Mouse (Mus musculus) brown adipose tissue, adult 24 weeks (tissue): ENCODE results near the gene Dnajc24. TPM values are rescaled to one million over a fixed set of nuclear protein-coding genes. Genes with fewer than 3 reads are reported as not detected.

Experiments used
- H3K27ac ChIP-seq: fragments of 200-500 bp; replicated peaks from 2 replicates; pipeline ENCODE4 v1.5.1; 2012; ENCODE audit warnings: low read depth, mild to moderate bottlenecking, low read length
- H3K4me1 ChIP-seq: fragments of 200-500 bp; 2 replicates; pipeline ENCODE4 v1.6.1; 2012; ENCODE audit warnings: low read length, mixed read lengths; ENCODE audit not compliant: control insufficient read depth, insufficient read depth, insufficient read length
- H3K4me3 ChIP-seq: fragments of 200-500 bp; 2 replicates; pipeline ENCODE4 v1.5.1; 2012; ENCODE audit warnings: low read depth, mild to moderate bottlenecking, low read length, moderate library complexity; ENCODE audit not compliant: insufficient read depth
- polyA plus RNA-seq: library from polyadenylated mRNA; stranded (reverse); fragments of >200 nt; gene quantifications from 2 replicates; pipeline ENCODE4 v1.2.4, GENCODE M21; 2012; ENCODE audit not compliant: missing spikeins, insufficient read depth, insufficient read length

Gene Dnajc24
- 26.6 and 33.0 TPM in 2 replicates for polyA plus RNA-seq

GRCm38 (mm10) chr2:106002835-106003739 is at the start of gene Dnajc24:
Gene Dnajc24 (minus strand): TSS chr2:106003549.
- peak within 1 kb of the TSS; percentile 97 for H3K4me3 ChIP-seq
- no peaks in the 10 kb centered on the region; the same call in 1 of the 2 replicates for H3K4me1 ChIP-seq
- H3K27ac ChIP-seq: 0 out of 2 replicates have a peak within 1 kb of the TSS, but pooled peaks have one; percentile 35

DNA sequence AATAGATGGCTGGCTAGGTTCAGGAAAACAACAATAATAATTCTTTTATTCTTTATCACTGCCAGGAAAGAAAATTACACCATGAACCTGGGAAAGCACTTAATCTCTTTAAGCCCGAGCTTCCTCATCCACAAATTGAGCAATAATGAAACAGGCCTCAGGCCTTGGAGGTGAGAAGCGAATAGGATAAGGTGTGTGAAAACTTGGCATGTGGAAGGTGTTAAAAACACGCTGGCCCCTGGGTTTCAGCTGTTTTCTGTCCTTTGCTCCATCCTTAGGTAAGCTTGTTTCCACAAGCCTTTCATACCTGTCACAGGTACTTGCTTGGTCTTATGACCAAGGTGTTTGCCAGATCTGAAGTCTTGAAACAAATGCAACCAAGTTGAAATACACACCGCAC is 43.3 kb upstream of the Dnajc24 start:
- H3K4me3 ChIP-seq: no peak overlapping the region
- no peak overlapping the region for H3K27ac ChIP-seq
- H3K4me1 ChIP-seq: no peaks in the 10 kb centered on the region

DNA sequence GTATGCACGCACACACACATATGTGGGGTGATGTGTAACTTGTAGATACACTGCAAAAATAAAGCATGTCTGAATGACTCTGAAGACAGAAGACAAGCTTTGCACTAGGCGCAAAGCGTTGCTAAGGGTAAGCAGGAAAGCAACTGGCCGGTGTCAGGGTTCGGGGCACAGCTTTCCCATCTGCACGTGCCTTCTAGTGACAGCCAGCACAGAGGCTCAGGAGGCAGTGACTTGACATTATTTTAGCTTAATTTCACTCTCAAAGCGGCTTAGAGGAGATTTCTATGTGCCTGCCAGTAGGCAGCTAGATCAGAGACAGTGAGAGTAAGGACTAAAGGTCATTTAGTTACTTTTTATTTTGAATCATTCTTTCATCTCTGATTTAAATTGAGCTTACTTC is 39.1 kb upstream of the Dnajc24 start:
- H3K4me1 ChIP-seq: no peaks in the 10 kb centered on the region
- no peak overlapping the region for H3K4me3 ChIP-seq
- H3K27ac ChIP-seq: no peak overlapping the region

DNA sequence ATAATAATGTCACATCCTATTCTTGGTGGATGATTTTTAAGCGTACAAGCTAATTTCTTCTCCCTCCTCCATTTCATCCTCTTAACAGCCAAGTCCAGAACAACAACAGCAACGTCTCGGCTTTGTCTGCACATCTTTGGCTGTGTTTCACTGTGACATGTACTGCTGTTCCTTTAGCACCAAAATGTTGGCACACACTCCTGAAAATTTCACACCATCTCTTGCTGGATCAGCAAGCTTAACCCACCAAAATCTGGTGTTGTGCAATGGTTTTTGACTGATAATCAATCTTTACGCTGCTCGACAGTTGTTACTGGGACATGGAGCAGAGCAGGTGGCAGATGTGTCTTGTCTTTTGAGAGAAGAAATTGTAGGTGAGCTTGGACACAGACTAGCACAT is 38.6 kb upstream of the Dnajc24 start:
- H3K27ac ChIP-seq: no peak overlapping the region
- no peak overlapping the region for H3K4me3 ChIP-seq
- no peaks in the 10 kb centered on the region for H3K4me1 ChIP-seq

GRCm38 (mm10) chr2:106038286-106038685 is 34.9 kb upstream of the Dnajc24 start:
- Histone ChIP-seq H3K27ac (no peak overlapping the region), H3K4me1 (no peaks in the 10 kb centered on the region)

GRCm38 (mm10) chr2:106024895-106025294 is 21.5 kb upstream of the Dnajc24 start:
- H3K27ac ChIP-seq: no peak overlapping the region
- H3K4me3 ChIP-seq: no peak overlapping the region
- no peaks in the 10 kb centered on the region for H3K4me1 ChIP-seq

More at GRCm38 (mm10) chr2:106038286-106038685, 34.9 kb upstream of the Dnajc24 start:
- H3K4me3 ChIP-seq: no peak overlapping the region

- no peak overlapping the region for H3K27ac ChIP-seq
- H3K4me1 ChIP-seq: no peaks in the 10 kb centered on the region
- H3K4me3 ChIP-seq: no peak overlapping the region
These were observed 5.1 kb upstream of the Dnajc24 start for GRCm38 (mm10) chr2:106008415-106008814.

DNA sequence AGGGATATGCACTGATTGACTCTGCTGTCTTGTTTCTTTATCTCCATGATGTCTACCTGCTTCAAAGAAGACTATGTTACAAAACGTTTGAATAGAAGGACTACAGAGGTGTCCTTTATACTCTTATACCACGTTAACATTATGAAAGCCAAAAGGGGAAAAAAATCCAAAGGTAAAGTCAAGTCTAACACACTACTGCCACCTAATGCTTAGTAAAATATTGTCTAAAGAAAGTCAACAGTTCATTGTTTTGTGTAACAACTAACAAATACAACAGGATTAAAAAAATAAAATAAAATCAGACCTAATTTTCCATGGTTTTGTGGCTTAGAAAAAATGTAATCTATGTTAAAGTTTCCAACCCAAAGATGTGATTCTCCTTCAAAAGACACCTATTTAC is 15.3 kb downstream of the Dnajc24 start:
- Histone ChIP-seq H3K4me3 (no peak overlapping the region), H3K27ac (no peak overlapping the region), H3K4me1 (no peaks in the 10 kb centered on the region)

GRCm38 (mm10) chr2:105987131-105987530 is 16.2 kb downstream of the Dnajc24 start:
- no peak overlapping the region for H3K27ac ChIP-seq
- H3K4me3 ChIP-seq: no peak overlapping the region
- no peaks in the 10 kb centered on the region for H3K4me1 ChIP-seq

- Histone ChIP-seq H3K4me3 (no peak overlapping the region), H3K4me1 (no peaks in the 10 kb centered on the region), H3K27ac (no peak overlapping the region)
These were observed 18.1 kb downstream of the Dnajc24 start for GRCm38 (mm10) chr2:105985206-105985605.

- H3K27ac ChIP-seq: no peak overlapping the region
- H3K4me3 ChIP-seq: no peak overlapping the region
- H3K4me1 ChIP-seq: no peaks in the 10 kb centered on the region
These were observed 25.3 kb downstream of the Dnajc24 start for GRCm38 (mm10) chr2:105978065-105978464.

DNA sequence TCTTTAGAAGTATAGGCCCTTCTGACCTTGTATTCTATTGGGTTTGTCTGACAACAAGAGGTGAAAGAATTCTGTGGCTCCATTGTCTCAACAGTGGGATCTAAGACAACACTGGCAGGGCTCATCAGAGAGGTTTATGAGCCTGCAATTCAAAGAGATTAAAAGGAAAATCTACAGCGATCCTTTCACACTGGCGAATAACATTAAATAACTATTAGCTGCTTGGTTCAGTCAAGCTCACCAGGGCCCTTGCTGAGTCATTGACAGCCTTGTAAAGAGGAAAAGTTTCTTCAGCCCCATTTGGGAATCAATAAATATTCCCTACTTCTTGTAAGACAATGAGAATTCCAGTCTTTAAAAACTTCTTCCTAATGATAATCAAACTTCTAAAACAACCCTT is 29.4 kb downstream of the Dnajc24 start:
- no peak overlapping the region for H3K4me3 ChIP-seq
- no peak overlapping the region for H3K27ac ChIP-seq
- no peaks in the 10 kb centered on the region for H3K4me1 ChIP-seq

DNA sequence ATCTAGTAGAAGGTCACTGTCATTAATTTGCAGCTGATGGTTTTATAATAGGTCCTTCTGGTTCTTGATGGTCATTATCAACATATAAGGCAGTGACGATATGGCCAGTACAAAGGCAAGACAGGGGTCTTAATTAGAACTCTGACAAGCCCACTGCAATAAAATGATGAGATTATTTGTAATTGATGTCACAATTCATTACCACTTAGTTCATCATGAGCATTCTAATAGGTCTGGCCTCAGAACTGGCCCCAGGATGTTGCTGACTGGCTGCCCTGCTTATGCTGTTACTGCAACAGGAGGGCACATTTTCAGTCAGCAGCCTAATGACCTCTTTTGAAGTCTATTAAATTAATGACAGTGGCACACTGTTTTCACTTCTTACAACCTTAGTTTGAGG is 39.9 kb downstream of the Dnajc24 start:
- Histone ChIP-seq H3K4me1 (no peaks in the 10 kb centered on the region), H3K27ac (no peak overlapping the region), H3K4me3 (no peak overlapping the region)

DNA sequence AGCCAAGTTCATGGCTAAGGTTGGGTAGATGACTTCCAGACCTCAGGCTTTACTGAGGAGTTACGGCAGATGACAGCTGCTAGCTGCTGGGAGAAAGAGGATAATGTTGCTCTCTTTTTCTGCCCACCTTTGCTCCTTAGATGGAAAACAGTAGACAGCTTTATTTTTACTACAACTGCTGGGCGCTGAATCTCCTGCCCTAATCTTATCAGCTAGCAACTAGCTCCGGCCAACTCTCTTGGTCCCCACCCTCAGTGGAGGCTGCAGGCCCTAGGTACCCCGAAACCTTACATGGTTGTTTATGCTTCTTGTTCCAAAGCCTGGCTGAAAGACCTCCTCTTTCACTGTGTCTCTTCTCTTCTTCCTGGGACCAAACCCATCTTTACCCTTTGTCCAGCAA is 49.5 kb downstream of the Dnajc24 start:
- Histone ChIP-seq H3K4me3 (no peak overlapping the region), H3K27ac (no peak overlapping the region)

DNA sequence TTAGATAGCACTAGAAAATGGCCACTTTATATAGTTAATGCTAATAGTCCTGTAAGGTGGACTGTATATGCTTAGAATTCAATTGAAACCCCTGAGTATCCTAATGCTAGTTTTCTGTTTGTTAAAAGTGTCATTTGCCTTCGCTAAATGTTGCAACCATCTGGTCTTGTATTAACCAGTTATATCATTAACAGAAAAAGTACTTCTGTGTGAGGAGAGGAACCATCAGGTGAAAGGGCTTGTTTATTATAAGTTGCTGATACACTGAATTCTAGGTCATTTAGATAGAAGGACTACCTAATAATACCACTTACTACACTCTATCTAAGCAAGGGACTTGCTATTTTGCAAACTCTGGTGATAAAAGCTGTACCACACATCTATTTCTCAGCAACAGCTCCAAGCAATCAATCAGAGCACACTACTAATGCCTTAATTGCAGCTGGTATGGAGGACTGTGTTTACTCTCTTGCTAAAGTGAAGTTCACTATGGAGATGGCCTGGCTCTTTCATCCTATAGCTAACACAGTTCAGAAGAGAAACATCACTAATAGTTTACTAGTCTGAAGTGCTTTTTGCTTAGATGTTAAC is 51.9 kb downstream of the Dnajc24 start:
- Histone ChIP-seq H3K27ac (no peak overlapping the region), H3K4me3 (no peak overlapping the region), H3K4me1 (no peaks in the 10 kb centered on the region)

More for the DNA sequence above, 49.5 kb downstream of the Dnajc24 start:
- no peaks in the 10 kb centered on the region for H3K4me1 ChIP-seq

GRCm38 (mm10) chr2:105950131-105950530 is 53.2 kb downstream of the Dnajc24 start:
- Histone ChIP-seq H3K4me3 (no peak overlapping the region), H3K4me1 (no peaks in the 10 kb centered on the region), H3K27ac (no peak overlapping the region)
